Mouse (Mus musculus) ovary, postnatal 36 days (tissue): Measurements from ENCODE around the gene Fndc3b.
A peak's percentile ranks its signal among the peaks of the same experiment; 100 is the strongest.

Experiments used
- DNase-seq: peaks from one replicate; pipeline ENCODE4 v3.0.0; 2022; ENCODE audit warnings: low spot score, mixed read lengths

Fndc3b gene

GRCm38 (mm10) chr3:27466297-27466901 lies 244.7 kb downstream of the Fndc3b start:
- no peak for DNase-seq

DNA sequence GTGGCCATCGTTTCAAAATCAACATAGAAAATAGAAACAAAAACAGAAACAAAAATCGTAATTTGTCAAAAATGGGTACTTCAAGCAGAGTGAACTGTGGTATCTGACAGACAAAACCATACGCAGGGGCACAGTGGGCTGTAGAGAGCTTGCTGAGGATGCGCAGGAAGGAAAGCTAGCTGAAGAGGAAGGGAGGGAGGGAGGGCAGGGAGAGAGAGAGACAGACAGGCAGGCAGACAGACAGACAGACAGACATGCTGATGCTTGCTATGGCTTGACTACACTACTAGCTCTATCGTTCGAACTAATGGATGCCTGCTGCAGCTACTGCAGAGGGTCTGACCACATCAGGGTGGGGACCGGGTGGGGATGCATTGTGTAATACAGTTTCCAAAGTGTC lies 247.7 kb downstream of the Fndc3b start:
- no peak for DNase-seq

GRCm38 (mm10) chr3:27462934-27463333 lies 248.2 kb downstream of the Fndc3b start:
- no peak for DNase-seq

DNA sequence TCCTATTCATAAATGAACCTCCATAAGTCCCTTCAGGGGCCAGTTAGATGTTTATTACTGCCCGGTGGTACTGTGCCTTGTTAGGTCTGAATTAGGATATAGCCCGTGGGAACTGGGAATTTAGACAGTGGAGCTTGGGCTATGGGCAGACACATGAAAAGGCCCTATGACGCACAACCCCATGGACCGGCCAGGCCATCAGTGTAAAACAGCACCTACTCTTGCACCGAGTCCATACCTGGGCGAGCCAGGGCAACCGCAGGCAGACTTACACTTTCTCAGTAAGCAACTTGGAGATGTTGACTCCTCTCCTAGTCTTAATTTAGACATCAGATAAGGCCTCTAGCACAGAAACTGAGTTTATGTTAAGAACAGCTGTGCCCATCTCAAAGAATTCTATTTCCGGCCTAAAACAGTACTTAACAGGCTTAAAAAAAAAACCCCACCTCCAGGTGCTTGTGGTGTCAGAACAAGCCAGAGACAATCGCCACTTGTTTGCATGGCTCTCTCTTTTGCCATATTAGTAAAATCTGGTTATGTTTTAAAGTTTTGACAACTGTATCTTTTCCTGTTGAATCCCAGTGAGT lies 248.7 kb downstream of the Fndc3b start:
- DNase-seq: no peak

DNA sequence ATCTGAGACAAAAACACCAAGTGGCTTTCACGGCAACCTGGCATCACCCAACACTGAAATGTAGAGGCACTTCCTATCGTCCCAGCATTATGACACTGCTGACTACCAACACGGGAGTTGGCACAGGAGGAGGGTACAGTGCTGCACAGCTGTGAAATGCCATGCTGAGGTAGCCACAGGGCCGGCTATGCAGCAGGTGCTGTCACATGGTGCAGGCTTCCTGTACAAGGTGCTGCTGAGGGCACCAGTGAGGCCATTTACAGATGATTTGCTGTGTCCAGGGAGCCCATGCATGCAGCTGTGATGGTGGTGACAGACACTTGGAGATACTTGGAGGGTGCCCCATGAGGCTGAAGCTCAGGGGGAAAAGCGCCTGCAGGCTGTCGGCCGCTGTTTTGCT lies 249.2 kb downstream of the Fndc3b start:
- no peak for DNase-seq

DNA sequence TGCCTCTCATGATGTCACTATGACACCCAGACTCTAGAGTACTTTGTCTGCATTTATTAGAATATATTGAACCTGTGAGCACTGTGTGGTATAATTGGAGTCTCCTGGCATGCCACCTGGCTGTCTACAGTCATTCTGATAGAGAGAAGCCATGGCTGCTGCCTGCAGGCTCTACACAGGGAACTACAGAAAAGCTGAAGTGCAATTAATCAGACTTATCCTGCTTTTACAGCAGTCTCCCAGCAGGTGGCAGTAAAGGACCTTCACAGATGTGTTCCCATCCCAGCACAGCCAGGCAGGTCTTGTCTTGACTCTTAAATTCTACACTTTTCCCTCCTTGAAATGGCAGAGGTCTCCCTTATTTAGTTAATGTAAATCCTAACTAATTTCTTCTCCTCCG lies 250.1 kb downstream of the Fndc3b start:
- peak; percentile 39 for DNase-seq

DNA sequence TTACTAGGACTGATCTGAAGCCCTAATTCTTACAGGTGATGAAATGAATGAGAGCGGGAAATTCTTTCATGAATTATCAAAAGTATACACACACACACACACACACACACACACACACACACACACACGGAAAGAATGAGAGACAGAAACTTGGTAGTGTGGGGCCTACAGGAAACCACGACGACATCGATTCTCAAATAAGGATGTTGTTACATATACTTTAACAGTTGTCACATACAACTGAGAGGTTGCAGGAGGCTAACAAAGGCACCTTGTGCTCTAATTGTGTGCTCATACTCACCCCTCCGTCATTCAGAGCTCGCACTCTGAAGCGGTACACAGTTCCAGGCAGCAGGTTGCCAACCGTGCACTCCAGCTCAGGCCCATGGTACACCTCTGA lies 252.7 kb downstream of the Fndc3b start:
- DNase-seq: no peak

DNA sequence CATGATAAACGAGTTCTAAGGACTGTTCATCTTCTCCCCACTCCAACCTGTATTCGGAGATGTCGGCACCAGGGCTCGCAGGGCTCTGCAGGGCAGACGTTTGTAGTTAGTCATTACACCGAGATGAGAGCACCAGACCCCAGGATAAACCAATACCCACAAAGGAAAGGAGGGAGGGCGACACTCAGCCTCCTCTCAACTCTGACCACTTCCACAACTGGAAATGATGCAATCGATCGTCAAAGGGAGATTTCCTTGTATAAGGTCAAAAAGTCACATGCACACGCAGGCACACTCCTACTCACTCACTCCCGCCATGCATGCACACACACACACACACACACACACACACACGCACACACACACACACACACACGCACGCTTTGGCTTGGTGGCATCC lies 254.6 kb downstream of the Fndc3b start:
- no peak for DNase-seq

- DNase-seq: no peak
These were observed 256.5 kb downstream of the Fndc3b start for GRCm38 (mm10) chr3:27454402-27455195.

GRCm38 (mm10) chr3:27453453-27454098 lies 257.5 kb downstream of the Fndc3b start:
- DNase-seq: no peak

- DNase-seq: no peak
These were observed 261.7 kb downstream of the Fndc3b start for GRCm38 (mm10) chr3:27449447-27449846.

DNA sequence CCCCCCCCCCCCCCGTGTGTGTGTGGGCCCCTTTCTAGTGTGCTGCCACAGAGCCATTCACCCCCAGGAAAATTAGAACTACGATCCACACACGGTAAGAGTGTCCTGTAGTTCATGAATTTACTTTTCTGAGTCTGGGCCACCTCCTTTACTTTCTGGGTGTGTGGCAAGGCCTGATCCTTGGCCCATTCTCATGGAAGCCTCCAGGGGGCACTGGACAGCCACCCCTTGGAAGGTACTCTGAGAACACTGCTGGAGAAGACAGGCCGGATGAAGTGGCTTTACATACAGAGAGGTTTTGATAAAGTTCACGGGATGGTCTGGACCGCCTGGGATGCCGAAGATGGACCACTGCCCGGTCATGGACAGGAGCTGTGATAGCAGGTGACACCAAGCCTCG lies 262.7 kb downstream of the Fndc3b start:
- DNase-seq: no peak

DNA sequence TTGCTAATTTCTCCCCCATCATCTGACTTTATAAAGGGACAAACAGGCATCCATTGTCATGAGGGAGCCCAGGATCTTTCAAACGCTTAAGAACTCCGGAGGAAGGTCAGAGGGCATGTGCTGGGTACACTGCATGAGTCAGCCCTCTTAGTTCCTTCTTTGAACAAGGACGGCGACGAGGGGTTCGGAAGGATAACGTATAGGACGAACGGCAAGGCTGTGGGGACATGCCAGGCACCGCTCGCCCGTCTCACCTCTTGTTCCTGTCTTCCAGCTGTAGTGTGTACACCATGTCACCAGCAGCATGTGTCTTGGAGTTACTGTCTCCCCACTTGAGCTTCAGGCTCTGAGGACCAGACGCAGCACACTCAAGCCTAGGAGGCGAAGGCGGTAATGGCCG lies 271.4 kb downstream of the Fndc3b start:
- no peak for DNase-seq

- DNase-seq: no peak
These were observed 275.9 kb downstream of the Fndc3b start for GRCm38 (mm10) chr3:27435096-27435620.

DNA sequence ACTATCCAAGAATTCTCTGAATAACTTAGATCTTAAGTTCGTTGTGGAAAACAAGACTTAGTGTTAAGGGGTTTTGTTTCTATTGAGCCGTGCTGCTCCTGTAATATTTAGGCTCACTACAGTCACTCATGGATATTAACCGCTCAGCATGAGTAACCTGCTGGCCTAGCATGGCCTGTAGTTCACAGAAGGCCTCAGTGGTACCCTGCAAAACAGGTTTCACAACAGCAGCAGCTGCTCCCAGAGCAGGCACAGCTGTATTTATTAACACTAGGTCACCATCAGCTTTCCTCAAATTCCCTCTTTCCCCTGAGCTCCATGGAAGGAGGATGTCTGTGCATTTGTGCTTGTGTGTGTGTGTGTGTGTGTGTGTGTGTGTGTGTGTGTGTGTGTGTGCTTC lies 278.1 kb downstream of the Fndc3b start:
- no peak for DNase-seq

GRCm38 (mm10) chr3:27430621-27431263 lies 280.4 kb downstream of the Fndc3b start:
- DNase-seq: no peak

- DNase-seq: no peak
These were observed 283.7 kb downstream of the Fndc3b start for GRCm38 (mm10) chr3:27427406-27427805.

DNA sequence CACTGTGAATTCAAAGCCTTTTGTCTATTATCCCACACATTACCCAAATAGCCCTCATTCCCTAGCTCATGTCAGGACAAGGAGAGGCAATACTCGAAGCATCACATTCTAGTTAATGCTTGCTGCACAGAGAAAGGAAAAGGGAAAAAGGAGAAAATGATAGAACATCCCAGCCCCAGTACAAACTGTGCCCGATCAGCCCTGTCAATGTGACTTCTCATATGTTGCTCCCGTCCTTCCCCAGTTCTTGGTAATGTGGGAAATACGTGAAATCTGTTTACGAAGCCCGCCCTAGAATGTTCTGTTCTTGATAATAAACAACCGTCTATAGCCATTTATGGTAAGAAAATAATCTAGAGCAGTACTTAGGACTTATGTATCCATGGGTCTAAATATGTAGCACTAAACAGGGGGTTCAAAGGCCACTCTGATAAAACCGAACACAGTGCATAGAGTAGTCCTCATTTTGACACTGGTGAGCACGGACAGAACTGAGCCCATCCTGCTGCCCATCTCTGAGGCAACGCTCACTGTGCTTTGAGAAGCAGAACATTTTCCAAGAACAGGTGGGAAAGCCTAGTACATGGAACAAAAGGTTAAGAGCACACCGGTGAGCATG lies 286.9 kb downstream of the Fndc3b start:
- no peak for DNase-seq

DNA sequence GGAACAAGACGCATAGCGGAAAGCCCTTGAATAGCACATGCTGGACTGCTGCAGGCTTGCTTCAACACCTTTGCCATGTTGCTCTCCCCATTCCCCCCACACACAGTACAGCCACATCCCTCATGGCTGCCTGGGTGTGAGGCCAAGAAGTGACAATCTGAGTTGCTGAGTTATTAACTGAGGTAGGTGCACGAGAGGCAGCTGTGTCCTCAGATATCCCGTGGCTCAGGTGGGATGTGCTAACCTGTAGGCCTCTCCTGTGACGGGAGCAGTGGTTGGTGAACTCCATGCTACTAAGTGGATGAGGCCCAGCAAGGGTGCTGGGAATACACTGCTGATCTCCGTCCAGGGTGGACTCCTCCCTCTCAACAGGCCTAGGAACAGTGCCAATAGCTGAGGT lies 288.6 kb downstream of the Fndc3b start:
- DNase-seq: no peak

- no peak for DNase-seq
These were observed 289.1 kb downstream of the Fndc3b start for GRCm38 (mm10) chr3:27421980-27422379.

DNA sequence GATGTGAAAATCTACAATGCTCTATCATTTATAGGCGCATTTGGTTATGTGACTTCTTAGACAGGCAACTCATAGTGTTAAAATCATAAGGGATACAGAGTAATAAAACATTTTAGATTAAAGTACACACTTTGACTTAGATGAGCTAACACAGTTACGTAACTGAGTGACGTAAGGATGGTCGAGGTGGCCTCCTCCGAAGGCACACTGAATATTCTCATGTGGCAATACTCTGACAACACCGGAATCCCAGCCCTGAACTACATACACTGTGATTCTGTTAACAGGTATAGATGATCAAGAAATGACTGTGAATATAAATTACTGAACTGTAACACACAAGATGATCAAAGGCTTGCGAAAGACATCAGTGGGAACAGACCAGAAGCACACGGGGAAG lies 292.5 kb downstream of the Fndc3b start:
- DNase-seq: no peak

GRCm38 (mm10) chr3:27416786-27417185 lies 294.3 kb downstream of the Fndc3b start:
- no peak for DNase-seq
